Mouse (Mus musculus): Measurements from ENCODE around the gene Arpp19. TPM values are rescaled to one million over a fixed set of nuclear protein-coding genes. Genes with fewer than 3 reads are reported as not detected.

Gene Arpp19
- polyA plus RNA-seq (2017; shearing (Covaris generic)), result 291 TPM

DNA sequence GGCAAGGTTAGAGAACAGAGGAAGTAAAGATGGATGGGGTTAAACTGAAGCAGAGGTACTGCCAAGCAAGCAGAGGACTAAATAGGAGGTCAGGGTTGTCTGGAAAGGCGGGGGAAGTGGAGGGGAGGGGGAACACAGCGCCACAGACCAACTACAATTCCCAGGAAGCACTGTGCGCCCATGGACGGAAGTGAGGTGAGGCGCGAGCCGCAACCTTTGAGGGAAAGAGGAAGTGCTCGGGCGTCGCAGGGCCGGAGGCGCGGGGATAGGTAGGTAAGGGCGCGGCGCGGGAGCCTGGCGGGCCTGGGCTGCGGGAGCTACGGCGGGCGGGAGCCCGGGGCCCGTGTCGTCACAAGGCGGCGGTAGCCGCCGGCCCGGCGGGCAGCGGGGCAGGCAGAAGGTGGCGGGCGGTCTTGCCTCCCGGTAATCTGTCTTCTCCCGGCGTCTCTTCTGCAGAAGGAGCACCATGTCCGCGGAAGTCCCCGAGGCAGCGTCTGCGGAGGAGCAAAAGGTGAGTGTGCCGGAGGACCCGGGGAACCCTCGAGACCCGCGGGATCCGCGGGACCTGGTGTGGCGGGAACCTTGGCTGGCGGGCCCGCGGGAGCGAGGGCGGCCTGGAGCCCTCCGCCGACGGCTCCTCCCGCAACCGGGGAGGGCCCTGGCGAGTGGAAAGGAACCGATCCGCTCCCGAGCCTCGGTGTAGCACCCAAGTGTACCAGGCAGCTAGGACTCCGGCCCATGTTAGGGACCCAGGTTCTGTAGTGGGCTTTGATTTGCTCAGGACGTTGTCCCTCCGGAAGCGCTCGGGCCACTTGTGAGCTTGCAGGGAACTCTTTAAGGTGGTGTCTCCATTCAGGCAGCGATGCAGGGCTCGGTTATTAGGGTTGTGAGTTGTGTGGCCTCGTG is at the start of gene Arpp19:
Arpp19 (plus strand) TSS at position 164 of the 906 bp plus-strand sequence.

GRCm38 (mm10) chr9:75070457-75071028 is 33.1 kb downstream of the Arpp19 start, which contains the start of gene Myo5a:
Myo5a (plus strand) TSS chr9:75071015.

Other genes starting within 250 kb of the Arpp19 start
- not detected for gene Onecut1, start 175.7 kb upstream of the Arpp19 start, polyA plus RNA-seq (2017; shearing (Covaris generic))
- gene Fam214a, start 84.7 kb upstream of the Arpp19 start, polyA plus RNA-seq (2017; shearing (Covaris generic)), result 47.1 TPM
- 6.6 TPM for gene Myo5a, start 33.4 kb downstream of the Arpp19 start, polyA plus RNA-seq (2017; shearing (Covaris generic))
- 0.26 TPM for gene Myo5c, start 194.4 kb downstream of the Arpp19 start, polyA plus RNA-seq (2017; shearing (Covaris generic))

Measured in inflammation-experienced regulatory T-cells, adult 16 weeks (primary cell).